Mouse (Mus musculus): Measurements from ENCODE around the gene H2al1b. TPM values are rescaled to one million over a fixed set of nuclear protein-coding genes. Genes with fewer than 3 reads are reported as not detected.
"Not testable (repeated sequence)": the region's sequence is repeated elsewhere in the genome, so short reads cannot be mapped to it uniquely, and the experiment has no call there.

The H2al1b gene
- not detected in 2 replicates for polyA plus RNA-seq (2015; fragmentation: Nextera tagmentation; extraction: Ambion mirVana)

- ATAC-seq (ENCODE audit: insufficient number of reproducible peaks, low FRiP score, low TSS enrichment, low read depth); H3K9me3 ChIP-seq (replicated peaks); H3K4me2 ChIP-seq (replicated peaks); H3K9ac ChIP-seq; H3K4me3 ChIP-seq (replicated peaks); H3K27ac ChIP-seq (replicated peaks); H3K27me3 ChIP-seq; H3K36me3 ChIP-seq; H3K4me1 ChIP-seq: not testable (repeated sequence)
- 85% methylated on average over 1 of the region's 3 CpGs for WGBS
These were observed at the start of gene H2al1b for GRCm38 (mm10) chrX:11302132-11302531. H2al1b (plus strand) TSS chrX:11302432.

GRCm38 (mm10) chrX:11254062-11254461 is 48.2 kb upstream of the H2al1b start:
- Histone ChIP-seq H3K4me2 (replicated peaks) (no peak overlapping the region), H3K4me1 (peaks cover 6% of the 10 kb centered on the region; the same call in 1 of the 2 replicates), H3K4me3 (replicated peaks) (no peak overlapping the region), H3K9me3 (replicated peaks) (no peaks in the 10 kb centered on the region), H3K27ac (replicated peaks) (no peak overlapping the region), H3K36me3 (no peaks in the 10 kb centered on the region), H3K27me3 (peaks cover 6% of the 10 kb centered on the region), H3K9ac (no peak overlapping the region)
- WGBS = 33% methylated on average over 5 of the region's 5 CpGs
- ATAC-seq (ENCODE audit: insufficient number of reproducible peaks, low FRiP score, low TSS enrichment, low read depth) = no peak

GRCm38 (mm10) chrX:11254521-11255207 is 47.6 kb upstream of the H2al1b start:
- H3K27ac ChIP-seq (replicated peaks) = no peak overlapping the region
- H3K9ac ChIP-seq = no peak overlapping the region
- no peak for ATAC-seq (ENCODE audit: insufficient number of reproducible peaks, low FRiP score, low TSS enrichment, low read depth)
- H3K4me1 ChIP-seq = peaks cover 6% of the 10 kb centered on the region; the same call in 1 of the 2 replicates
- no peaks in the 10 kb centered on the region for H3K9me3 ChIP-seq (replicated peaks)
- no peaks in the 10 kb centered on the region for H3K36me3 ChIP-seq
- H3K4me2 ChIP-seq (replicated peaks) = no peak overlapping the region
- H3K4me3 ChIP-seq (replicated peaks) = no peak overlapping the region
- 37% methylated on average over 11 of the region's 11 CpGs for WGBS
- H3K27me3 ChIP-seq = peaks cover 6% of the 10 kb centered on the region

- H3K9me3 ChIP-seq (replicated peaks) = no peaks in the 10 kb centered on the region
- ATAC-seq (ENCODE audit: insufficient number of reproducible peaks, low FRiP score, low TSS enrichment, low read depth) = no peak
- no peak overlapping the region for H3K27ac ChIP-seq (replicated peaks)
- no peak overlapping the region for H3K4me2 ChIP-seq (replicated peaks)
- no peaks in the 10 kb centered on the region for H3K36me3 ChIP-seq
- no peak overlapping the region for H3K9ac ChIP-seq
- peaks cover 6% of the 10 kb centered on the region; the same call in 1 of the 2 replicates for H3K4me1 ChIP-seq
- 44% methylated on average over 8 of the region's 8 CpGs for WGBS
- peaks cover 10% of the 10 kb centered on the region for H3K27me3 ChIP-seq
- H3K4me3 ChIP-seq (replicated peaks) = no peak overlapping the region
These were observed 46.5 kb upstream of the H2al1b start for GRCm38 (mm10) chrX:11255564-11256360.

- Histone ChIP-seq H3K9ac (no peak overlapping the region), H3K27ac (replicated peaks) (no peak overlapping the region), H3K4me3 (replicated peaks) (no peak overlapping the region), H3K4me2 (replicated peaks) (no peak overlapping the region), H3K9me3 (replicated peaks) (no peaks in the 10 kb centered on the region), H3K4me1 (0 out of 2 replicates have a peak, but pooled peaks cover 5% of the 10 kb centered on the region), H3K27me3 (peaks cover 9% of the 10 kb centered on the region; the same call in 1 of the 2 replicates), H3K36me3 (no peaks in the 10 kb centered on the region)
- WGBS = 59% methylated on average over 8 of the region's 8 CpGs
- ATAC-seq (ENCODE audit: insufficient number of reproducible peaks, low FRiP score, low TSS enrichment, low read depth) = no peak
These were observed 37.3 kb upstream of the H2al1b start for GRCm38 (mm10) chrX:11264918-11265317.

GRCm38 (mm10) chrX:11267791-11268190 is 34.4 kb upstream of the H2al1b start:
- 0 out of 2 replicates have a peak, but pooled peaks cover 5% of the 10 kb centered on the region for H3K4me1 ChIP-seq
- H3K27me3 ChIP-seq = 0 out of 2 replicates have a peak, but pooled peaks cover 7% of the 10 kb centered on the region
- no peak for ATAC-seq (ENCODE audit: insufficient number of reproducible peaks, low FRiP score, low TSS enrichment, low read depth)
- H3K9me3 ChIP-seq (replicated peaks) = no peaks in the 10 kb centered on the region
- no peak overlapping the region for H3K4me2 ChIP-seq (replicated peaks)
- no peak overlapping the region for H3K27ac ChIP-seq (replicated peaks)
- no peaks in the 10 kb centered on the region for H3K36me3 ChIP-seq
- no peak overlapping the region for H3K9ac ChIP-seq
- H3K4me3 ChIP-seq (replicated peaks) = no peak overlapping the region
- WGBS = 47% methylated on average over 7 of the region's 7 CpGs

- no peaks in the 10 kb centered on the region for H3K36me3 ChIP-seq
- no peak overlapping the region for H3K9ac ChIP-seq
- WGBS = 69% methylated on average over 3 of the region's 3 CpGs
- H3K4me1 ChIP-seq = 0 out of 2 replicates have a peak, but pooled peaks cover 5% of the 10 kb centered on the region
- no peak overlapping the region for H3K27ac ChIP-seq (replicated peaks)
- H3K4me3 ChIP-seq (replicated peaks) = no peak overlapping the region
- 0 out of 2 replicates have a peak, but pooled peaks cover 7% of the 10 kb centered on the region for H3K27me3 ChIP-seq
- ATAC-seq (ENCODE audit: insufficient number of reproducible peaks, low FRiP score, low TSS enrichment, low read depth) = peak; percentile 63; the same call in 1 of the 2 replicates
- H3K4me2 ChIP-seq (replicated peaks) = no peak overlapping the region
- H3K9me3 ChIP-seq (replicated peaks) = no peaks in the 10 kb centered on the region
These were observed 33.2 kb upstream of the H2al1b start for GRCm38 (mm10) chrX:11269074-11269473.

DNA sequence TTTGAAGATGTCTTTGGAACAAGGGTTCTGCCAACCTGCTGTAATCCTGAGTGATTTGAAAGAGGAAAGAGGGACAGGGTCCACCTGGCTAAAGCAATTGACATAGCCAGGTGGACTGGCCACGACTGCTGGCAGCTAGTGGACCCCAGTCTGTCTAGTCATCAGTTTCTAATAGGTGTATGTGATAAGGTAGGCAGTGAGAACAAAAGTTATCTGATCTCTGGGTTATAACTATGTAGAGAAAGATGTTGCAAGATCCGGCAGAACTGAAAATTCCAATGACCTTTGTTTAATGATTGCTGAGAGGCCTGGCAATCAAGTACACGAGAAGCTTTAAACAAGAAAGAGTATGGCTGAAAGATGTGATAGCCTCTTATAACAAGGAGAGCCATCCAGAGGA is 29.0 kb upstream of the H2al1b start:
- no peaks in the 10 kb centered on the region for H3K9me3 ChIP-seq (replicated peaks)
- no peak overlapping the region for H3K27ac ChIP-seq (replicated peaks)
- no peak overlapping the region for H3K4me2 ChIP-seq (replicated peaks)
- H3K27me3 ChIP-seq = 0 out of 2 replicates have a peak, but pooled peaks cover 2% of the 10 kb centered on the region
- WGBS = 74% methylated on average over 3 of the region's 3 CpGs
- no peak overlapping the region for H3K4me3 ChIP-seq (replicated peaks)
- H3K4me1 ChIP-seq = 0 out of 2 replicates have a peak, but pooled peaks cover under 1% of the 10 kb centered on the region
- H3K9ac ChIP-seq = no peak overlapping the region
- H3K36me3 ChIP-seq = no peaks in the 10 kb centered on the region
- ATAC-seq (ENCODE audit: insufficient number of reproducible peaks, low FRiP score, low TSS enrichment, low read depth) = no peak

DNA sequence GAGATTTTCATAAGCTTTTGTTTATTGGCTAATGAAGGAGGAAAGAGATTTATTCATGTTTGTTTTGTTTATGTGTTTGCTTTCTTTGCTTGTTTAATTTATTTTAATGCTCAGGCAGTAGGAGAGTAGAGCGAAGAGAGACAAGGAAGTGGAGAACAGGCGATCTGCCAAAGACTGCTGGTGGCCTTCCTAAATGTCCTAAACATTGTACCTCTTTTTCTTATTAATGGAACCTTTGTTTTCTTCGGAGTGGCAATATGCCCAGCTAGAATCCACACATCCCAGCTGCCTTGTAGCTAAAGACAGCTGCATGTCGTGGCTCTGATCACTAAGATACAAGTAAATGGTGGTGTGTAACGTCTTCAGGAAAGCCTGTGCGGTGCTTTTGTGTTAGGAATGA is 25.1 kb upstream of the H2al1b start:
- ATAC-seq (ENCODE audit: insufficient number of reproducible peaks, low FRiP score, low TSS enrichment, low read depth) = no peak
- Histone ChIP-seq H3K27ac (replicated peaks) (no peak overlapping the region), H3K9ac (no peak overlapping the region), H3K27me3 (peaks cover 2% of the 10 kb centered on the region), H3K36me3 (no peaks in the 10 kb centered on the region), H3K4me1 (no peaks in the 10 kb centered on the region), H3K4me3 (replicated peaks) (no peak overlapping the region), H3K4me2 (replicated peaks) (no peak overlapping the region), H3K9me3 (replicated peaks) (no peaks in the 10 kb centered on the region)
- WGBS = 68% methylated on average over 6 of the region's 6 CpGs

DNA sequence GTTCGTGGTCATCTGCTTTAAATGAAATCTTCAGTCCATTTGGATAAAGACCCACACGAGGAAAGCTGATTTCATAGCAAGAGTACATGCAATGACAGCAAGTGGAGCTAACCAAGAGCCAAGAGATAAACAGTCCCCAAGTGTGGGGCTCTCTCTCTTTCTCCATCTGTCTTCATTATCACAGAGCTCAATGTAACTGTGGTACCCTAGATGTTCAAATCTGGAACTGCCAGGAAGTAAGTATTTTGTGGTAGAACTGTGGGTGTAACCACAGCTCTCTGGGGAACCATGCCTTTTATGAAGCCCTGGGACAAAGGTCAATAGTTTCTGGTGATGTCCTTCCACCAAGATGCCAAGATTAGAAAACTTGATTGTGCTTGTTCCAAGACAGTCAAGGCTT is 21.5 kb upstream of the H2al1b start:
- H3K36me3 ChIP-seq = no peaks in the 10 kb centered on the region
- no peaks in the 10 kb centered on the region for H3K9me3 ChIP-seq (replicated peaks)
- peaks cover 2% of the 10 kb centered on the region for H3K27me3 ChIP-seq
- no peak overlapping the region for H3K9ac ChIP-seq
- 58% methylated on average over 2 of the region's 2 CpGs for WGBS
- ATAC-seq (ENCODE audit: insufficient number of reproducible peaks, low FRiP score, low TSS enrichment, low read depth) = no peak
- H3K27ac ChIP-seq (replicated peaks) = no peak overlapping the region
- H3K4me2 ChIP-seq (replicated peaks) = no peak overlapping the region
- no peak overlapping the region for H3K4me3 ChIP-seq (replicated peaks)
- no peaks in the 10 kb centered on the region for H3K4me1 ChIP-seq

DNA sequence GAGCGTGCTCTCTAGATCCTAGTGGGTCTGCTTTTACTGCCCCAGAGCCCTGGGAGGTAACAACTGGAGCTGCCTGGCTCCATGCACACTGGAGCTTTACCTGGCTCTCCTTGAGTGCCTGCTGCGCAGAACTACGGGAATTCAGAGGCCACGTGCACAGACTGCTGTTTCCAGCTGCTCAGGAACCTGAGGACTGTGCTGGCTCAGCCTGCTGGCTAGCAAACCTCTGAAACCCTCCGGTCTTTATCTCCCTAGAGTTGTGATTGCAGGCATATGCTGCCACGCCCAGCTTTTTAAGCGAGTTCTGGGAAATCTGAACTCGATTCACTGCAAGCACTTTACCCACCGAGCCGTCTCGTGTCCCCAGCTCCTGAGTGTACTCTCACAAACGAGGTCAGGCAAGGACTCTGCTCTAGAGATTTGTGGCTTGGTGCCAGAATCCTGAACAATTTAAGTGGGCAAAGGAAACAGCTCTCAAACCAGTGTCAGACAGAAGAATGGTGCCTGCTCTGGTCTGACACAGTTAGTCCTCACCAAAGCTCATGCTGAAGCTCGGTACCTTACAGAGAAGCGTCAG is 13.8 kb upstream of the H2al1b start:
- Histone ChIP-seq H3K27me3 (peaks cover 8% of the 10 kb centered on the region), H3K36me3 (no peaks in the 10 kb centered on the region), H3K9me3 (replicated peaks) (no peaks in the 10 kb centered on the region), H3K4me3 (replicated peaks) (no peak overlapping the region), H3K27ac (replicated peaks) (no peak overlapping the region), H3K4me2 (replicated peaks) (no peak overlapping the region), H3K4me1 (no peaks in the 10 kb centered on the region), H3K9ac (no peak overlapping the region)
- no peak for ATAC-seq (ENCODE audit: insufficient number of reproducible peaks, low FRiP score, low TSS enrichment, low read depth)
- WGBS = 62% methylated on average over 14 of the region's 14 CpGs
